Mouse (Mus musculus): ENCODE results near the gene Fahd2a. TPM values are rescaled to one million over a fixed set of nuclear protein-coding genes. Genes with fewer than 3 reads are reported as not detected.
A peak's percentile ranks its signal among the peaks of the same experiment; 100 is the strongest.

Gene Fahd2a
- 33.3 and 37.1 TPM in 2 replicates for polyA plus RNA-seq (2015; fragmentation: Nextera tagmentation; extraction: Ambion mirVana)

DNA sequence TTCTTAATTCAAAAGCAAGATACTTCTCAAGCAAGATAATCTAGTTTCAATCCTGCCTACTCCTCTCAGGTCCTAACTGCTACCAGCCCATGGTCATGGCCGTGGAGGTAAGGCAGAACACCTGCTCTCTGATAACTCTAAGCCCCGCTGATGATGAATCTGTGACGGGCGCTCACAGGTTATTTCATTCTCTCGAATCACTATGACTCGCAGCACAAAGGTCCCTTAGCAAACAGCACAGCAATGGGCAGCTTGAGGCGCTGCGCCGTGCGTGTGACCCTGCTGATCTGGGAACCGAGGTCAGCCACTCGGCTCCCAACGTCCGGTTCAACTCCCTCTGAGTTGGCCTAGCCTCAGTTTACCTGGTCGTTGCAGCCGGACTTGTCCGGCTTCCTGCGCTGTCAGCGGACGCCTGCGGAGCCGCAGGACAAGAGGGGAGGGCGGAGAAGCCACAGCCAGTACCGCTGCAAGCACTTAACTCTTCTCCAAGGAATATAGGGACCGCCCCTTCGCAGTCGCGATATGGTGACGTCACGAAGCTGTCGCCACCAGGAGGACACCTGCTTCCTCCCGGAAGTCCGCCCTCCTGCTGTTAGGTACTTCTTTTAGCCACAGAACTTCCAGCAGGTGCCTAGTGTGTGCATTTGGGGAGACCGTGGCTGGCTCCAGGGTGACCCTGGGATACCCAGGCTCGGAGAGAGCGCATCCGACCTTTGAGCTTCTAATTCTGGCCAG is at the start of gene Fahd2a:
TSS of gene Fahd2a (minus strand) at position 511 of the 735 bp plus-strand sequence.
- H3K36me3 ChIP-seq, result peaks cover 27% of the 10 kb centered on the region
- H3K9ac ChIP-seq, result peak within 1 kb of the TSS; percentile 82
- 4% methylated on average over 37 of the region's 37 CpGs for WGBS
- peaks cover 32% of the 10 kb centered on the region for H3K4me1 ChIP-seq (replicated peaks)
- no peaks in the 10 kb centered on the region for H3K9me3 ChIP-seq
- H3K27ac ChIP-seq, result peak within 1 kb of the TSS; percentile 59
- peak; percentile 93 for ATAC-seq (ENCODE audit: low FRiP score)
- H3K4me2 ChIP-seq, result peak within 1 kb of the TSS; percentile 71
- peaks cover 20% of the 10 kb centered on the region for H3K27me3 ChIP-seq
- H3K4me3 ChIP-seq, result peak within 1 kb of the TSS; percentile 86

DNA sequence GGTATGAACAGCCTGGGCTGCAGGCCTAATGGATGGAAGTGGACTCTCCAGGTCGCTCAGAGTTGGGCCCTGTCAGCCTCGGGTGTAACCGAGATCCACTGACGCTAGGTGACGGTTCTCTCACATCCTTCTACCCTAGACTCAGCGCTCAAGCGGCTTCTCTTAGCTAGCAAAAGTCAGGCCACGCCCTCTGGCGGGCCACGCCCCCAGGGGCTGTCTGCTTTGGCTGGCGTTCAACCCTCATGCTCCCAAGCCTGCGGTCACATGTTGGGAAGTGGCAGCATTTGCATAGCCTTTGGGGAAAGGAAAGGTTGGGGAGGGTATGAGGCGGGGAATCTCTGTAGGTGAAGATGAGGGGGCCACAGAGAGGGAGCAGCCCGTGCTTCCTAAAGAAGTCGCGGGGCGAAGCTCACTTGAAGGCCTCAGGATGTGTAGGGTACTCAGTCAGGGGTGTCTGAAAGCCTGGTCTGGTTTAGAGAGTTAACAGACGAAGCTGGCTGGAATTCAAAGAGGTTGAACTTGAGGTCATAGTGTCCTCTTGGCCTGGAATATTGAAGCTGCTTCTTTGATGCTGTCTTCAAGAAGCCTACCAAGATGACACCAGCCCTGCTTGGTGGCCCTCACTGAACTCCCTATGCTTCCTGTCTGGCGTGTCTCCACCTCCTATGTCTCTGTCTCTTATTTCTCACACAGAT is 40.3 kb upstream of the Fahd2a start:
- 8% methylated on average over 19 of the region's 19 CpGs for WGBS
- peak overlapping the region; percentile 49; the same call in 1 of the 2 replicates for H3K9ac ChIP-seq
- H3K4me1 ChIP-seq (replicated peaks), result peaks cover 38% of the 10 kb centered on the region
- peak; percentile 82 for ATAC-seq (ENCODE audit: low FRiP score)
- peaks cover 71% of the 10 kb centered on the region for H3K27me3 ChIP-seq
- H3K27ac ChIP-seq, result no peak overlapping the region
- no peaks in the 10 kb centered on the region for H3K36me3 ChIP-seq
- peak overlapping the region; percentile 44 for H3K4me2 ChIP-seq
- H3K9me3 ChIP-seq, result no peaks in the 10 kb centered on the region
- peak overlapping the region; percentile 22 for H3K4me3 ChIP-seq

DNA sequence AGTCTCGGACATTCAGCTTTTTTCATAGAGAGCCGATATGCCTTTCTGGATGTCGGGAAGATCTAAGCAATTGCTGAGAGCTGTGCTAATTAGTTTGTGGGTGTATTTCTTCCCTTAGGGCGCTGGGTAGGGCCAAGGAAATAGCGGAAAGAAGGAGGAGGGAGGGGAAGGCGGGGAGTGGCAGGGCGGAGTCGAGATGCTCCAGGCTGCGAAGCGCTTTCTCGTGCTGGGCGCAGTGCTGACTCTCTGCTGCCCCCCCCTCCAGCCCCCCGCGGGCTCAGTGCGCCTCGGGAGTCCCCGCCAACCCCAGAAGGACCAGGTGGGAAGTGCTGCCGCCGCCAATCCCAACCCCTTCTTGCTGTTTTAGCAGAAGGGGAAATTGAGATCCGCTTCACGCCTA is 38.6 kb upstream of the Fahd2a start:
- 1% methylated on average over 21 of the region's 21 CpGs for WGBS
- Histone ChIP-seq H3K36me3 (no peaks in the 10 kb centered on the region), H3K4me1 (replicated peaks) (peaks cover 38% of the 10 kb centered on the region), H3K9me3 (no peaks in the 10 kb centered on the region), H3K9ac (no peak overlapping the region), H3K27me3 (peaks cover 87% of the 10 kb centered on the region), H3K4me2 (peak overlapping the region; percentile 63), H3K27ac (no peak overlapping the region), H3K4me3 (peak overlapping the region; percentile 38)
- no peak for ATAC-seq (ENCODE audit: low FRiP score)

DNA sequence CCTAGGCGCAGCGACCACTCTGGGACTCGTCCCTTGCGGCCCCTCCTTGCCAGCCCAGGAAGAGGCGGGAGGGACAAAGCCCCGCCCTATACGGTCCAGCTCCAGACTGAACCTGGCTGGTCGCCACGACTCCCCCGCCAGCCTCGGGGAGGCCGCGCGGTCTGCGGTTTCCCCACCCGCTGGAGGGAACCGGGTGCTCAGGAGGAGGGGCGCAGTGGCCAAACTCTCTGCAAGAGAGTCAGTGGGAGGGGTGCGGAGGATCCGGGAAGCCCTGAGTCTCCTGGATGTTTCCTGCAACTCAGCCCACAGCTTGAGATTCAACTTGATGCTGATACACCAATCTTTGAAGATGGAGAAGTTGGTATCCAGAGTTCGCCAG is 38.2 kb upstream of the Fahd2a start:
- 0% methylated on average over 21 of the region's 21 CpGs for WGBS
- Histone ChIP-seq H3K9ac (peak overlapping the region; percentile 59), H3K27me3 (peaks cover 87% of the 10 kb centered on the region), H3K4me3 (peak overlapping the region; percentile 38), H3K4me1 (replicated peaks) (peaks cover 38% of the 10 kb centered on the region), H3K27ac (no peak overlapping the region), H3K9me3 (no peaks in the 10 kb centered on the region), H3K4me2 (peak overlapping the region; percentile 63), H3K36me3 (no peaks in the 10 kb centered on the region)
- ATAC-seq (ENCODE audit: low FRiP score), result no peak

DNA sequence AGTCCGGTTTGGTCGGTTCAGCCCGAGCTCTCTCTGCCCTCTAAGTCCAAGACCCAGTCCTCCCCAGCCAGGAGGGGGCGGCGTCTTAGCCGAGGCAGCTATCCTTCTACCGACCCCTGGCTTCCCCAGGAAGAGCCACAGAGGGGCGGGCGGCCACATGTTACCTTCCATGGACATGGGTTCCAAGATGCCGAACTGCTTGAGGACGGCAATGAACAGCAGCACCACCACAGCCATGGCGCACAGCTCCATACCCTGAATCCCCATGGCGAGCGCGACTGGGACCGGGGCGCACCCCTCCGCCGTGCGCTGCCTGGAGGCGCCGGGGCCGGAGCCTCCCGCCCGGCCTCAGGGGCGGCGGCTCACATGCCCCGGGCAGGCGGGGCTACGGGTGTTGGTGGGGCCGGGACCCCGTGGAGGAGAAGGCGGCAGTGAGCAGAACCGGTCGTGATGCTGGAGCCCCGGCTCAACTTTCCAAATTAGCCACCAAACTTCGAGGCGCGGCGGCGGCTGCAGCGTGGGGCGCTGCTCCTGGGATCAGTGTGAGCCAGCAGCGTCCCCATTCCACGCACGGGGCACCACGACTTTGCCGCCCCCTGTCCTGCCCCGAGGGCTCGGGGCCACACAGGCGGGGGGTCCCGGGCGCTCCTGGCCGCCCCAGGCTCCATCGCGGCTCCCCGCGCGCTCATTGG is 37.6 kb upstream of the Fahd2a start:
- ATAC-seq (ENCODE audit: low FRiP score), result no peak
- Histone ChIP-seq H3K9me3 (no peaks in the 10 kb centered on the region), H3K9ac (peak overlapping the region; percentile 59), H3K4me1 (replicated peaks) (peaks cover 38% of the 10 kb centered on the region), H3K27me3 (peaks cover 87% of the 10 kb centered on the region), H3K4me3 (peak overlapping the region; percentile 38), H3K27ac (no peak overlapping the region), H3K4me2 (peak overlapping the region; percentile 63), H3K36me3 (no peaks in the 10 kb centered on the region)
- under 1% methylated on average over 56 of the region's 59 CpGs for WGBS

DNA sequence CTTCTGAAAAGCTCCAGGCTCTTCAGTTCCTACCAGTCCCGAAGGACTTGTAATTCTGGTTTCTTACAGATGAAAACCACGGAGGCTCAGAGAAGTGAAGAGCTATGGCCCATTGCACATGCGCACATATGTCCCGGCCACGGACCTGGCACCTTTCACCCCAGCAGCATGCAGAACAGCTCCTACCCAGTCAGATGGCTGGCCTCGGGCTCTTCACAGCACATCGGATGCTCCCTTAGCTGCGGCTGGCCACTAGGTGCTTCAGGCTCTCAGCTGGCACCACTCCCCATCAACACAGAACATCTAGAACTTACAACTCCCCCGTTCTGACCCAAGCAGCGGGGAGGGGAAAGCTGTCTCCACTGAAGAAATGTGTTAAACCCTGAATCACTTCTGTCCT is 35.4 kb upstream of the Fahd2a start:
- no peaks in the 10 kb centered on the region for H3K36me3 ChIP-seq
- no peak for ATAC-seq (ENCODE audit: low FRiP score)
- 70% methylated on average over 10 of the region's 10 CpGs for WGBS
- H3K4me3 ChIP-seq, result no peak overlapping the region
- peaks cover 67% of the 10 kb centered on the region for H3K27me3 ChIP-seq
- no peak overlapping the region for H3K9ac ChIP-seq
- no peak overlapping the region for H3K4me2 ChIP-seq
- no peak overlapping the region for H3K27ac ChIP-seq
- peaks cover 33% of the 10 kb centered on the region for H3K4me1 ChIP-seq (replicated peaks)
- no peaks in the 10 kb centered on the region for H3K9me3 ChIP-seq

DNA sequence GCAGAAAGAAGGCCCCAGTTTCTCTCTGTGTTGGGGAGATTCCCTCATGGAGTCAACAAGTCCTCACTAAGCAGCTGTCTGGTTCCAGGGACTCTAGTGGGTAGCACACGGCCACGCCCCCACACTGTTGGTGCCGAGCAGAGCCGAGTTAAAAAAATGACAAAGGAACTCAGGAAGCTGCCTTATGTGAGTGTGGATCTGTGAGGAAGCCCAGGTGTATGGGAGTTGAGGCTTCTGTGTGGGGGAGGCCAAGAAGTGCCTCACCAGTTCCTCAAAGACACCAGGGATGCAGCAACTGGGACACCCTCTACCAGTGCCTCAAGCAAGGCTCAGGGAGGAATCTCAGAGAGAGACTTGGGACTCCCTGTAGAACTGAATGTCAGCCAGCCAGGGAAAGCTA is 34.8 kb upstream of the Fahd2a start:
- peaks cover 28% of the 10 kb centered on the region for H3K4me1 ChIP-seq (replicated peaks)
- ATAC-seq (ENCODE audit: low FRiP score), result no peak
- no peaks in the 10 kb centered on the region for H3K9me3 ChIP-seq
- 85% methylated on average over 4 of the region's 4 CpGs for WGBS
- peaks cover 61% of the 10 kb centered on the region for H3K27me3 ChIP-seq
- H3K9ac ChIP-seq, result no peak overlapping the region
- H3K27ac ChIP-seq, result no peak overlapping the region
- H3K36me3 ChIP-seq, result no peaks in the 10 kb centered on the region
- no peak overlapping the region for H3K4me2 ChIP-seq
- no peak overlapping the region for H3K4me3 ChIP-seq

DNA sequence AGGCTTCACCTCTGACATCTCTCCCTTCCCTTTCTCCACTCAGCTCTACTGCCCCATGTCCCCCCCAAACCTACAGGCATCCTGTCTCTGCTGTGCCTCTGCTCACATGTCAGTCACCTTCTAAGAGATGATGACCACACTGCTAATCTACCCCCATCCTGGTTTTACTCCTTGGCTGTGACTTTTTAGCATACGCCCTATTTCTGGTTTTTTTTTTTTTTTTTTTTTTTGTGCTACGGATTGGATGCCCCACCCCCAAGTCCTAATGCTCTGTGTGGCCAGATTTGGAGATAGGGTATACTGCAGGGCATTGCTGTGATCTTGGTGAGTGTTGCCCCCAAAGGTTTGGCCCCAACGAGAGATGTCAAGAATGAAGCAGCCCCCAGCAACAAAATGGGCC is 27.9 kb upstream of the Fahd2a start:
- no peak overlapping the region for H3K4me2 ChIP-seq
- no peaks in the 10 kb centered on the region for H3K9me3 ChIP-seq
- WGBS, result 86% methylated on average over 3 of the region's 3 CpGs
- no peak overlapping the region for H3K27ac ChIP-seq
- no peaks in the 10 kb centered on the region for H3K4me1 ChIP-seq (replicated peaks)
- H3K36me3 ChIP-seq, result no peaks in the 10 kb centered on the region
- no peak overlapping the region for H3K4me3 ChIP-seq
- no peak for ATAC-seq (ENCODE audit: low FRiP score)
- 0 out of 2 replicates have a peak, but pooled peaks cover 7% of the 10 kb centered on the region for H3K27me3 ChIP-seq
- H3K9ac ChIP-seq, result no peak overlapping the region

DNA sequence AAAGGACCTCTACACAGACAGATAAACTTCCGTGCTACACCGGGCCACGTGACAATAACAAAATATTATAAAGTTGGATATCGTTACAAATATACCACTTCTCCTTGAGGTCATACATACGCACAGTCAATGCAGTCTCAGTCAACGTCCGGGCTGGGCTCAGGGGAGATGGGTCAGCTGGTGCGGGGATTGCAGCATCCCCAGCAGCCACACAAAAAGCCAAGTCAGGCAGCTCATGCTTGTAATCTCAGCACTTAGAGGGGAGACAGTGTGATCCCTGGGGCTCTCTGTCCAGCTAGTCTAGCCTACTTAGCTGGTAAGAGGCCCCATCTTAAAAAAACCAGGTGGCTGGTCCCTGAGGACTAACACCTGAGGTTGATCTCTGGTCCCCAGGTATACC is 26.9 kb upstream of the Fahd2a start:
- H3K9me3 ChIP-seq, result no peaks in the 10 kb centered on the region
- no peaks in the 10 kb centered on the region for H3K36me3 ChIP-seq
- H3K4me1 ChIP-seq (replicated peaks), result no peaks in the 10 kb centered on the region
- ATAC-seq (ENCODE audit: low FRiP score), result no peak
- 90% methylated on average over 8 of the region's 8 CpGs for WGBS
- no peak overlapping the region for H3K27ac ChIP-seq
- no peak overlapping the region for H3K4me3 ChIP-seq
- H3K27me3 ChIP-seq, result 0 out of 2 replicates have a peak, but pooled peaks cover 7% of the 10 kb centered on the region
- H3K9ac ChIP-seq, result no peak overlapping the region
- no peak overlapping the region for H3K4me2 ChIP-seq

DNA sequence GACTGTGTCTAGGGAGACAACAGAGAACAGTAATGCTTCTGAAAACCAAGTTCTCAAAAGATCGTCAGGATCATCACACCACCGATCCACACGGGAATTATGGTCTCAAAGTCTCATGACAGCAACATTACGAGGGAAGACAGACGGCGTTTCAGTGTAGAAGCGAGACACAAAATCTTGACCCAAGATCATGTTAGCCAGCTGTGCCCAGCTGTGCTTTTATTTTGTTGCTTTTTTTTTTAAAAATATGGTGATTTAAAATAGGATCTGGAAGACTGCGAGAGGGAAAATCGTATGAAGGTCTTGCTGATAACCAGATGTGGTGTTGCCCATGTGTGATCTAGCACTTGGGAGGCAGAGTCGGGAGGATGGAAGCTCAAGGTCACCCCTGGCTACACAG is 26.3 kb upstream of the Fahd2a start:
- Histone ChIP-seq H3K27ac (no peak overlapping the region), H3K9me3 (no peaks in the 10 kb centered on the region), H3K9ac (no peak overlapping the region), H3K36me3 (no peaks in the 10 kb centered on the region), H3K4me2 (no peak overlapping the region), H3K4me1 (replicated peaks) (no peaks in the 10 kb centered on the region), H3K4me3 (no peak overlapping the region), H3K27me3 (0 out of 2 replicates have a peak, but pooled peaks cover 7% of the 10 kb centered on the region)
- WGBS, result 92% methylated on average over 10 of the region's 10 CpGs
- ATAC-seq (ENCODE audit: low FRiP score), result no peak

DNA sequence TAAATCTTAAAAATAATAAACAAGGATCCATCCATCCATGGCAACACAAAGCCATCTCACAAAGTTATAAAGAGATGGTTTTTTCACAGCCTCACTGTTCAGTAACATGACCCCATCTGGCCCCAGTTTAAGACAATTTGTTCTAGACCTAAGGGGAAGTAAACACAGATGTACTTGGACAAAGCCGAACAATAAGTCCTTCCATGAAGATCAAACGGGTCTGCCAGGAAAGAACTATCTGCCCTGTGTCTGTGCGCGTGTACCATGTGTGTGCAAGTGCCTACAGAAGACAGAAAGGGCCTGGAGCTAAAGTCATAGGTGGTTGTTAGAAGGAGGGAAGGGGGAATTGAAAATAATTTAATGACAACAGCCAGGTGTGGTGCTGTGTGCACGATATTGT is 25.8 kb upstream of the Fahd2a start:
- no peak overlapping the region for H3K27ac ChIP-seq

DNA sequence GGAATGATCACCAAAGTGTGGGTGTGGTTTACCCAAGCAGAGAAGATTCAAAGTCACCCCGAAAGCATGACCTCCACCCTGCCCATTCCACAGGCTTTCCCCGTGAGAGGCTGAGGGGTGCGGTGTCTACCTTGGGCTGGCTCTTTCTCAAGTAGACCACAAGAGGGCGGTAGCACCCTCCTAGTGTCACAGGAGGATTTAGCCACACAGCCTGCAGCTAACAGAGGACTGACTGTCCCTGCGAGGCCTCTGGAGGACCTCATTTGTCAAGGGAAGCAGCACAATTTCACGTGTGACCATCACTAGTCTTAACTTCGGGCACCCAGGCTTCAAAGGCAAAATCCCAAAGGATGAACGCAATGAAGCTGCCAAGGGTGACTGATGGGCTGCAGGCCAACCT is 17.9 kb upstream of the Fahd2a start:
- Histone ChIP-seq H3K4me3 (no peak overlapping the region), H3K4me1 (replicated peaks) (peaks cover 4% of the 10 kb centered on the region; the same call in 1 of the 2 replicates), H3K36me3 (no peaks in the 10 kb centered on the region), H3K27ac (no peak overlapping the region), H3K9me3 (no peaks in the 10 kb centered on the region), H3K9ac (no peak overlapping the region), H3K4me2 (no peak overlapping the region), H3K27me3 (peaks cover 9% of the 10 kb centered on the region; the same call in 1 of the 2 replicates)
- ATAC-seq (ENCODE audit: low FRiP score), result peak; percentile 78
- WGBS, result 9% methylated on average over 8 of the region's 8 CpGs

More for the DNA sequence above, 25.8 kb upstream of the Fahd2a start:
- 0 out of 2 replicates have a peak, but pooled peaks cover 7% of the 10 kb centered on the region for H3K27me3 ChIP-seq
- H3K4me3 ChIP-seq, result no peak overlapping the region
- WGBS, result 90% methylated on average over 5 of the region's 5 CpGs
- no peak for ATAC-seq (ENCODE audit: low FRiP score)
- H3K9ac ChIP-seq, result no peak overlapping the region
- no peak overlapping the region for H3K4me2 ChIP-seq
- H3K36me3 ChIP-seq, result no peaks in the 10 kb centered on the region
- no peaks in the 10 kb centered on the region for H3K9me3 ChIP-seq
- no peaks in the 10 kb centered on the region for H3K4me1 ChIP-seq (replicated peaks)
